Mouse (Mus musculus): ENCODE results near the gene Gm20388.

Gm20388 gene

GRCm38 (mm10) chr8:122666338-122666764 lies 2755.7 kb downstream of the Gm20388 start:
- peak in 1 of 2 experiments; percentile 62 for DNase-seq

GRCm38 (mm10) chr8:122666827-122667226 lies 2756.2 kb downstream of the Gm20388 start:
- DNase-seq: no peak

GRCm38 (mm10) chr8:122667854-122668253 lies 2757.2 kb downstream of the Gm20388 start:
- peak in 1 of 2 experiments; percentile 56 for DNase-seq

GRCm38 (mm10) chr8:122669370-122669769 lies 2758.7 kb downstream of the Gm20388 start:
- DNase-seq: no peak

- peak in 1 of 2 experiments; percentile 48 for DNase-seq
Observed at GRCm38 (mm10) chr8:122670001-122670400, 2759.4 kb downstream of the Gm20388 start.

- no peak for DNase-seq
Observed at GRCm38 (mm10) chr8:122670718-122671117, 2760.1 kb downstream of the Gm20388 start.

GRCm38 (mm10) chr8:122671894-122672293 lies 2761.3 kb downstream of the Gm20388 start:
- DNase-seq: no peak

- DNase-seq: peak; percentile 46 to 56
Observed at GRCm38 (mm10) chr8:122673989-122674388, 2763.3 kb downstream of the Gm20388 start.

GRCm38 (mm10) chr8:122674999-122675398 lies 2764.4 kb downstream of the Gm20388 start:
- peak; percentile 50 to 58 for DNase-seq

GRCm38 (mm10) chr8:122675596-122676420 lies 2765.2 kb downstream of the Gm20388 start:
- peak; percentile 71 to 77 for DNase-seq

- peak; percentile 96 to 97 for DNase-seq
Observed at GRCm38 (mm10) chr8:122676621-122677480, 2766.2 kb downstream of the Gm20388 start.

GRCm38 (mm10) chr8:122677481-122678021 lies 2766.9 kb downstream of the Gm20388 start:
- peak in 1 of 2 experiments; percentile 80 for DNase-seq

- DNase-seq: peak; percentile 92 to 94
Observed at GRCm38 (mm10) chr8:122678061-122678895, 2767.6 kb downstream of the Gm20388 start.

GRCm38 (mm10) chr8:122678896-122679210 lies 2768.2 kb downstream of the Gm20388 start:
- no peak for DNase-seq

GRCm38 (mm10) chr8:122679325-122679920 lies 2768.8 kb downstream of the Gm20388 start:
- no peak for DNase-seq

- DNase-seq: no peak
Observed at GRCm38 (mm10) chr8:122680171-122680570, 2769.5 kb downstream of the Gm20388 start.

- DNase-seq: no peak
Observed at GRCm38 (mm10) chr8:122682820-122683219, 2772.2 kb downstream of the Gm20388 start.

- peak in 1 of 2 experiments; percentile 54 for DNase-seq
Observed at GRCm38 (mm10) chr8:122685097-122685861, 2774.6 kb downstream of the Gm20388 start.

GRCm38 (mm10) chr8:122686879-122687278 lies 2776.2 kb downstream of the Gm20388 start:
- no peak for DNase-seq

- no peak for DNase-seq
Observed at GRCm38 (mm10) chr8:122689315-122689714, 2778.7 kb downstream of the Gm20388 start.

GRCm38 (mm10) chr8:122691018-122691417 lies 2780.4 kb downstream of the Gm20388 start:
- peak in 1 of 2 experiments; percentile 66 for DNase-seq
